Mouse (Mus musculus) kidney, adult 9 months (tissue): ENCODE results near the gene Suv39h2.

ENCODE experiments used
- DNase-seq: peaks from one replicate; pipeline ENCODE4 v3.0.0; 2022

Gene Suv39h2

GRCm38 (mm10) chr2:3474861-3475283 is at the start of gene Suv39h2:
Suv39h2 (minus strand) TSS chr2:3475031.
- DNase-seq = peak; percentile 96

GRCm38 (mm10) chr2:3522558-3522957 is 47.7 kb upstream of the Suv39h2 start:
- no peak for DNase-seq

- peak; percentile 99 for DNase-seq
Measured at GRCm38 (mm10) chr2:3512552-3513454, 38.0 kb upstream of the Suv39h2 start, which contains the start of the genes Gm45902, Hspa14 and Cdnf. Gm45902 (minus strand) TSS chr2:3512790. Hspa14 (minus strand) TSS chr2:3512814. Cdnf (plus strand) TSS chr2:3513030.

- DNase-seq = peak; percentile 27
Measured at GRCm38 (mm10) chr2:3512076-3512475, 37.2 kb upstream of the Suv39h2 start.

DNA sequence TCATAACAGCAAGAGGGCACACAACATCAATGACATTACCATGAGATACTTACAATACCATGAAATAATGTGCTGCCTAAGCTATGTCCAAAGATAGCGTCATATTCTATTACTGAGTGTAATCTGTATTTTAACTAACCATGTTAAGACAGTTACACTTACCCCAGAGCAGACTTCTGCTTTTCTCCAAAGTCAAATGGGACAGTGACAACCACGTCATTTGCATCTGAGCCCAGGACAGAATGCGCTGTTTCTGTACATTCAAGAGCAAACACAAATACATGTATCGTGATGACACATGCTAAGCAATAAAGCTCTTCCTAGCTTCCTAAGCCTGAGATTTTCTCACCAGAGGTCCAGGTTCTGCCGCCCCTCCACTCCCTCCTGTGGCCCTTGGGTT is 26.1 kb upstream of the Suv39h2 start:
- DNase-seq = no peak

GRCm38 (mm10) chr2:3499543-3499942 is 24.7 kb upstream of the Suv39h2 start:
- DNase-seq = no peak

DNA sequence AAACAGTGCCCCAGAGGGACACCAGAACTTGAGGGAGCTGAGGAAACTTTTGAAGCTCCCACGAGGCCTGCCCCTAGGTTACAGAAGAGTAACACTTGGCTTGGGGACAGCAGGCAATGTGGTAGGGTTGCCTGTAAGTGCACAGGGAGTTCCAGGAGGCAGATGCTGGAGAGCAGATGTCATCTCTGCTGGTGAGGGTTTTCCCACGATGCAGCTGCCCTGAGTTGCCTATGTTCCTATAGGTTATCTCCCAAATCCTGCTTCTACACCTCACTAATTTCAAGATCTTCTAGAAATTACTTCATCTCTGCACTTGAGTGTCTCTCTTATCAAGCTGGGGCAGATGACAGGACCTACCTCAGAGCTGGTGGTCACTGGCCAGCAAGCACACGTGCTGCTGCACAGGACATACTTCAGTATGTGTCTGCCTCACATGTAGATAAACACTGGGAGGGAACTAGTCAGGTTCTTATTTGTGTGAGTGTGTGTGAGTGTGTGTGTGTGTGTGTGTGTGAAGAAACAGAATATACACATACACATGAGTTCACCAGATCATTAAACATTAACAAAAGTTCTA is 19.1 kb upstream of the Suv39h2 start:
- no peak for DNase-seq

GRCm38 (mm10) chr2:3489816-3490215 is 15.0 kb upstream of the Suv39h2 start:
- DNase-seq = no peak

DNA sequence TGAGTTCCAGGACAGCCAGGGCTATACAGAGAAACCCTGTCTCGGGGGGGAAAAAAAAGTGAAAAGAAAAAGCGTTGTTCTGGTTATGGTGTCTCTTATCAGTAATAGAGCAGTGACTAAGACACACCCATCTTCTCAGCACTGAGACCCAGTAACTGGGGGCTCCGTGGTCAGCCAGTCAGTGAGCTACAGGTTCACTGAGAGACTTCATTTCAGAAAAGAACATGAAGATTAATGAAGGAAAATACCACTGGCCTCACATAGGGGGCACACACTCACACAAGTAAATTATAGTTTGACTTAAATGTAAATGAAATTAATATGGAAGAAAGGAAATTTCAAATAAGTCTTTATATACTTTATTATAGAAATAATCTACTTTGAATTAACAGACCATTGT is 5.4 kb upstream of the Suv39h2 start:
- no peak for DNase-seq

DNA sequence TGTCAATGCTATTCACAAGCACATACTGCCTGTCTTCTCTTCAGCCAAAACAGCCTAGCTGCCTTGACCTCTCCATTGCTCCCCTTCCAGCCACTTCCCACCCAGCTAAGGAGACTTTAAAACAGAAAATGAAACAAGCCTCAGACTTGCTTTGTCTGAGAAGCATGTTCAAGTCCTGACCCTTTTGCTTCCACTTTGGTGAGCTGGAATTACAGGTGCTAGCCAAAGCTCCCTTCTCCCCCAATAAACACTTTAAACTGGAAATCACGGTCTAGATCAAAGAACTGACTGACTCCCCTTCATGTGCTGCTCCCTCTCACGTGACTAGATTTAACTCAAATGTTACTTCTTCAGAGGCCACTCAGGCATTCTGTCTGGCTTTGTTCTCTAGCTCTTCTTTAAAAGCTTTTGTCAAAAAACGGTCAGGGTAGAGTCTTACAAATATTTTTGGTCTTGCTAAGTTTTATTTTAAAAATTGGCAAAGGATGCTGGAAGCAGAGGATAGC is 968 bp upstream of the Suv39h2 start:
- DNase-seq = no peak

DNA sequence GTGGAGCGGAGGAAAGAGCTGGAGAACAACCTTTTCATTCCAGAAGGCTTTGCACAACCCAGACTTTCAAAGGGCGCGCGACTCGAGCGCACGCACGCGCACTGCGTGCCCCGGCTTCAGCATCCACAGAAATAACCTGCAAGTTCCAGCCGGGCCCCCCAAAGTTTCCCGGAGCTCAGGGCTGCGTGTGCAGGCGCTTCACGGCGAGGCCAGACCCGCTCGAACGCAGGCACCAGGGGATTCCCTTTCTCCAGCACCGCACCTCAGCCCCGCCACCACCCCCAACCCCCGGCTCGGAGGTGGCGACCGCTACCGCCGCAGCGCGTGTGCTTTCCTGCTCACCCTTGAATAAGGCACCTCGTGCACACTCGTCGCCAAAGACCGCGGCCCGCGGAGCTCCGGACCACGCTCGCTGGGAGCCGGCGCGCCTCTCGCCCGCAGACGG is 448 bp downstream of the Suv39h2 start:
- DNase-seq = peak; percentile 49

- DNase-seq = no peak
Measured at GRCm38 (mm10) chr2:3473891-3474290, 940 bp downstream of the Suv39h2 start.

DNA sequence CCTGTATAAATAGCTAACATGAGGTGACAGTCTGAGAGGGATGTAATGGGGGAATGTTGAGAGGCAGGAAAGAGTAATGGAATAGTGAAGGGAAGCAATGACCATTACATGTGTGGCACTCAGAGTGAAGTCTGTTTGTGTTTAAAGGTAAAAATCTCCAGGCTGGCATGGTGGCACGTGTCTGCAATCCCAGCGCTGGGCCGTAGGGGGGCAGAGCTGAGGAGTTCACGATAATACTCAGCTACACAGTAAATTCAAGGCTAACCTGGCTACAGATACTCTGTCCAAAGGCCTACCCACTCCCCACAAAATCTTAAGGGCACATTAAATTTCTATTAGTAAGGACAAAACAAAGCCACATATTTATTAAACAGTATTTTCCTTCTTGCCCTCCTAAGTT is 18.2 kb downstream of the Suv39h2 start:
- DNase-seq = no peak

DNA sequence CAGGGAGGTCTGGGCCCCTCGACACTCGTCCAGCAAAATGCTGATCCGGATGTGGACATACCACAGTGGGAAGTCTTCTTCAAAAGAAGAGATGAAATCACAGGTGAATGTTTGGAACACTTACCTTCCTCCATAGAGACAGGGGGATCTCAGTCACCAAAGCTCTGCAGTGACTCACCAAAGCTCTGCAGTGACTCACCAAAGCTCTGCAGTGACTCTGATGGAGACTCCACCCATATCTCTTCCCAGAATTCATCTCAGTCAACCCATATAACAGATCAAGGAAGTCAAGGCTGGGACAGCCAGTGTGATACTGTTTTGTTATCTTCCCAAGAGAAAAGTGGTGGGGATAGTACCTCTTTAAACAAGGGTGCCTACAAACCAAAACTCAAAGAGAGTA is 21.7 kb downstream of the Suv39h2 start:
- DNase-seq = no peak

GRCm38 (mm10) chr2:3449431-3449830 is 25.4 kb downstream of the Suv39h2 start:
- DNase-seq = no peak

GRCm38 (mm10) chr2:3445984-3446383 is 28.8 kb downstream of the Suv39h2 start:
- no peak for DNase-seq

DNA sequence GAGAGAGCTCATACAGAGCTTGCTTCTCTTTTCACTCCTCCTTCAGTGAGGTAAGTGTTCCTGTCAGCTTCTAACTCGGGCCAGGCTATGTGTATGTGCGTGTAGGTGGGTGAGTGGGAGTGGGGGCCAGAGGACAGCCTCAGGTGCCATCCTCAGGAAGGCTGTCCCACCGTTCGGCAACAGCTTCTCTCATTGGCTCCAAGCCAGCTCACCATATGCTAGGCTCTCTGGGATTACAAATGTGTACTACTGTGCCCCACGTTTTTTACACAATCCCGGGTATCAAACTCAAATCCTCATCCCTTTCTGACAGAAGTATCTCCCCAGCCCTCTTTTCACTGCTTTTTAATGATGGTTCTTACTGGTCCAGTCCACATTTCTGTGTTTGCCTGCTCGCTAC is 30.6 kb downstream of the Suv39h2 start:
- DNase-seq = no peak

DNA sequence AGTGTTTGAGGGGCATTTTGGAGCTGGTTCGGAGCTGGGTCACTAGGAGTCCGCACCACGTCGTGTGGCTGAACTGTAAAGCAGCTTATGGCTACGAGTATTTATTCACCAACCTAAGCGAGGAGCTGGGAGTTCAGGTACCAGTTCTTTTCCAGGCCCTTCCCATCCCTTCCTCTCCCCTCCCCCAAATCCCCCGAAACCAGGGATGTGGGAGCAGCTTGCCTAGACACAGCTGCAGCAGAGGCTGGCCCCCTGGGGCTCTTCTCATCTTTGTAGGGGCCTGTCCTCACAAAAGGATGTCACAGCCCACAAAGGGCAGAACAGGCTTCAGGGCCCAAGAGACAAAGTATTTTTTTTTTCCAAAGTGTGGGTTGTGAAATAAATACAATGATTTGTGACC is 36.9 kb downstream of the Suv39h2 start:
- DNase-seq = no peak

DNA sequence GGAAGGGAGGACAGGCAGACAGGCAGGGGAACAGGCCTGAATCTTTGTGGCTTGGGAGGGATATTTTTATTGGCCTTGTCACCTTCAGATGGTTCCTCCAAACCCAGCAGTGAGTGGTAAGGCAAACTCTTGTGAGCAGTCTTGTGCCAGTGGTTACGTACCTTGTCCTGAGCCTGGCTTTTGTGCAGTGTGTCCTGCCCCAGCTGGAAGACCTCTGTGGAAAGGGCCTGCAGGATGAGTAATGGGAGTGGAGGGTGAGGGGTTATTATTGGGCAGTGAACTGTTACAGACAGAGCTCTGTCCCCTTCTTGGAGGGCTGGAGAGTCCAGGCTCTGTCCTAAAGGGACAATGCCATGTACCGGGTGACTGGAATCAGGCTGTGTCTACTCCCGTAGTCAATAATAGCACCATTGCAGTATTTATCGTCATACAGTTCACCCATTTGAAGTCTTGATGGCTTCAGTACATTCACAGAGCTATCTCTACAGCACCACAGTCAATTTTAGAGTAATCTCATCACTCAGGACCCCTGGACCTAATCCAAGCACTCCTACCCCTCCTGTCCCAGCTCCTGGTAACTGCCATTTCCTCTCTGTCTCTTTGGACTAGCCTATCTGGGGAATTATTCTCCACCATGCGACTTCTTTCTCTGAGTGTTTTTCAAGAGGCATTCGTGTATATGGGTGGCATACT is 39.3 kb downstream of the Suv39h2 start:
- DNase-seq = no peak

DNA sequence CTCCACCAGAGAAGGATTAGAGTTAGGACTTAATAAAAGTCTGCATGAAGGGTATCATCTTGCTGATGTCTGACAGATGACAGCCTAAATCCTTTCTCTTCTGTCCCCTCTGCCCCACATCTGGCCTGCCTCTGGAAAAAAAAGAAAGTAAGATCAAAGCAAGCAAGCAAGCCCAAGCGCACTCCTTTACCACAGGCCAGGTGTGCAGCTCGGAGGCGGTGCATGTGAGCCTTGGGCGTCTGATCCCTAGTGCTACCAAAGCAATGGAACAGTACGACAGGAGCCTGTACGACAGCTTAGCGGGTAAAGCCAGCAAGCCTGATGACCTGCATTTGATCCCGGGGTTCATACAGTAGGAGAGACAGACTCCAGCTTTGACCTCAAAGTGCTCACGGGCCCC is 43.9 kb downstream of the Suv39h2 start:
- DNase-seq = no peak

DNA sequence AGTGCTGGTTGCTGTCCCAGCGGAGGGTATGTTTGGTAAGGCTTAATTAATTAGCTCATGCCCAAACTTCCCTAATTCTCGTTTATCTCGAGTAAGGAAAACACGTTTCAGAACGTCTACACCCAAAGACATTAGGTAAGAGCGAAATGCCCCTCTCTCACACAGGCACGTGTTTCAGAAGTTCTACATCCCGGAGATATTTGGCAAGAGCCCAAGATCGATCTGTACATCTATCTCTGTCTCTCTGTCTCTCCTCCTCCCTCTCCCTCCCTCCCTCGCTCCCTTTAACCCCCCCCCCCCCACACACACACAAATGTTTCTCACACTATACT is 50.3 kb downstream of the Suv39h2 start:
- no peak for DNase-seq

DNA sequence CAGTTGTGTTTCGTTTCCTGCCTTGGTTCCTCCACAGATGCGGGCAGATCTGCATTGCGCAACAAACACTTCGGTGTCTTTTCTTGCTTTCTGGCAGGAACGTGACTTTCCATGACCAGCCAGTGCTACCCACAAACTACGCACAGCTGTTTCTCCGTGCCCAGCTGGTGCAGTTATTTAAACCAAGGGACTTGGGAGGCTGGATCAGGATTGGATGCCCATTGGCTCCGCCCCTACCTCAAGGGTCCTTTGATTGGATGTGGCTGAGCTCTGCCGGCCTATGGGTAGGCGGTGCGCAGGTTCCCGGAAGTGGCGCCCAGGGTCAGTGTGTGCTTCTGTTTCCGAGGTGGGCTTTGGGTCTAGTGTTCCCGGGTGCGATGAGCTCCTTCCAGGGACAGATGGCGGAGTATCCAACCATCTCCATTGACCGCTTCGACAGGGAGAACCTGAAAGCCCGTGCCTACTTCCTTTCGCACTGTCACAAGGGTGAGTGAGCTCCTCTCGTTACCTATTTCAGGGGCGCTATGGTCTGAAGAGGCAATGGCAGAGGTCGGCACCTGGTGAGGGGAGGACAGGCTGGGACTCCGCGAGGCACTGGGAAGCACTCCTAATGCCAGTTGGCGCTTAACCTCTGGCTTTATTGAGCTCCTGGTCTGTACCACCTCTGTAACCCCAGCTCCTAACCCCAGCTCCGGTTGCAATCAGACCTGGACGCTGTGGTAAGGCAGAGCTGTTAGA is 50.8 kb downstream of the Suv39h2 start, which contains the start of gene Dclre1c:
TSS of gene Dclre1c (plus strand) at position 291 of the 738 bp plus-strand sequence.
- DNase-seq = peak; percentile 94

GRCm38 (mm10) chr2:3422548-3422947 is 52.3 kb downstream of the Suv39h2 start, which contains the start of gene Meig1:
Meig1 (minus strand) TSS chr2:3422648.
- DNase-seq = no peak
